Mouse (Mus musculus): Measurements from ENCODE around the gene Csnk1d. TPM values are rescaled to one million over a fixed set of nuclear protein-coding genes. Genes with fewer than 3 reads are reported as not detected.
A peak's percentile ranks its signal among the peaks of the same experiment; 100 is the strongest.

Gene Csnk1d
- polyA plus RNA-seq, 1 experiment from 2014 or later, result 154 TPM

DNA sequence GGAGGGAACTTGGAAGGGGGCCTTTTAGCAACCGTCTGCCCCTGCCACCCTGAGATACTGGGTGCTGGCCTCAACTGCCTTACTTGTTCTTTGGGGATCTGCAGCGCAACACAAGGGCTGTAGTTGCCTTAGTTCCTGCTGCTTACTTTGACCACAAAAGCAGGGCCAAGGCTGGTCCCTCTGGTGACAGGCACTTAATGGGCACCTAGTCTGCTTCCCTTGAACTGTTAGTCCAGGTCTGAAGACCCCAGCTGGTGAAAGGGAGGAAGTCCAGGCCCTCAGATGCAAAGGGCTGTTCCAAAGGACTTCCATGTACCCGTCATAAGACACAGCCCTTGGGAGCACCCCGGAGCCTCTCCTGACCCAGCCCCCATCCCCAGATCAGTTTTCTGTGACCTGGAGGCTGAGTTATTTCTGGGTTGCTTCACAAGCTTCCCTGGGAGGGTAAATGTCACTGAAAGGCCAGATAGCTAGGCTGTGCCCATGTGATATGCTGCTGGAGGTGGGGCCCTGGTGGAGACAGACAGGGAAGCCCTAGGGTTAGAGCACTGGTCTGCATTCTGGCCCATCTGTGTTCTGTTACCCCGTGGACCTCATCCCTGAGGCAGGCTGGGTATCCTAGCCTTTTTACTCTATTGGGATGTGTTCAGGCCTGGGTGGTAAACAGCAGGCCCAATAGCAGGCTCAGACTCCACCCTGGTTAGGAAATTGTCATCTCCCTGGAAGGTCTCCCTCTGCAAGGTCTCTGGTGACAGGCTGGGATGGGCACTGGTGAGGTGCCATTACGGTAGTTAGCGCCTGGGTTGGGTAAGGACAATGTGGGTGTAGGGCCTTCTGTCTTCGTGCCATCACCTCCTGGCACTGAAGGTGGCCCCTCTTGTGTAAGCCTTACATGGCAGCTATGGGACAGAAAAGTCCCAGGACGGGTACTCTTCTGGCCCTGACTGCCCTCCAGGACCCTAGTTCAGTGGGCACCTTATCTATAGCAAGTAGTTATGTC is 39.1 kb downstream of the Csnk1d start:
- no peak overlapping the region for H3K9ac ChIP-seq (replicated peaks)
- peak overlapping the region; percentile 83 for H3K4me2 ChIP-seq
- peaks cover 45% of the 10 kb centered on the region for H3K4me1 ChIP-seq (replicated peaks)
- ATAC-seq (ENCODE audit: insufficient number of reproducible peaks, insufficient read depth, low FRiP score, low TSS enrichment, low read depth), result no peak
- peak overlapping the region; percentile 56 for H3K4me3 ChIP-seq (replicated peaks)
- no peaks in the 10 kb centered on the region for H3K9me3 ChIP-seq
- H3K27me3 ChIP-seq, result peaks cover 18% of the 10 kb centered on the region
- WGBS, result 82% methylated on average over 9 of the region's 9 CpGs
- H3K36me3 ChIP-seq, result peaks cover 33% of the 10 kb centered on the region
- H3K27ac ChIP-seq, result no peak overlapping the region

DNA sequence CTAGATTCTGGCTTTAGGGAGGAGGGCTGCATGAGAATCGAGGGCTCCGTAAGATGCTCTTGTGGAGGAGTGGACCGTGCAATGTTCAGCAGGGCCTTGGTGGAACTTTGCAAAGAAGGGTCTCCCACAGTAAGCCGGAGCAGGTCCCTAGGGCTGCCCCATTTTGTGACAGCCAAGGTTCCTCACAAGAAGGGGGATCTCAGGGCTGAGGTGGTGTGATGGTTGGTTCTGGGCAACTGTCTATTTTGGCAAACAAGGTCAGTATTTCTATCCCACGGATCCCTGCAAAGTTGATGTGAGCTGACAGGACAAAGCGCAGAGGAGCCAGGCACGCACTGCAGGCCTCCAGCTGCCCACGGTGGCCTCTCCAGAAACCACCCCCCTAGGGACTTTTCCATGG is 39.9 kb downstream of the Csnk1d start:
- Histone ChIP-seq H3K4me2 (peak overlapping the region; percentile 83), H3K9ac (replicated peaks) (peak overlapping the region; percentile 79), H3K27ac (peak overlapping the region; percentile 66), H3K4me1 (replicated peaks) (peaks cover 45% of the 10 kb centered on the region), H3K9me3 (no peaks in the 10 kb centered on the region), H3K27me3 (peaks cover 18% of the 10 kb centered on the region), H3K36me3 (peaks cover 25% of the 10 kb centered on the region), H3K4me3 (replicated peaks) (peak overlapping the region; percentile 56)
- no peak for ATAC-seq (ENCODE audit: insufficient number of reproducible peaks, insufficient read depth, low FRiP score, low TSS enrichment, low read depth)
- WGBS, result 40% methylated on average over 8 of the region's 8 CpGs

DNA sequence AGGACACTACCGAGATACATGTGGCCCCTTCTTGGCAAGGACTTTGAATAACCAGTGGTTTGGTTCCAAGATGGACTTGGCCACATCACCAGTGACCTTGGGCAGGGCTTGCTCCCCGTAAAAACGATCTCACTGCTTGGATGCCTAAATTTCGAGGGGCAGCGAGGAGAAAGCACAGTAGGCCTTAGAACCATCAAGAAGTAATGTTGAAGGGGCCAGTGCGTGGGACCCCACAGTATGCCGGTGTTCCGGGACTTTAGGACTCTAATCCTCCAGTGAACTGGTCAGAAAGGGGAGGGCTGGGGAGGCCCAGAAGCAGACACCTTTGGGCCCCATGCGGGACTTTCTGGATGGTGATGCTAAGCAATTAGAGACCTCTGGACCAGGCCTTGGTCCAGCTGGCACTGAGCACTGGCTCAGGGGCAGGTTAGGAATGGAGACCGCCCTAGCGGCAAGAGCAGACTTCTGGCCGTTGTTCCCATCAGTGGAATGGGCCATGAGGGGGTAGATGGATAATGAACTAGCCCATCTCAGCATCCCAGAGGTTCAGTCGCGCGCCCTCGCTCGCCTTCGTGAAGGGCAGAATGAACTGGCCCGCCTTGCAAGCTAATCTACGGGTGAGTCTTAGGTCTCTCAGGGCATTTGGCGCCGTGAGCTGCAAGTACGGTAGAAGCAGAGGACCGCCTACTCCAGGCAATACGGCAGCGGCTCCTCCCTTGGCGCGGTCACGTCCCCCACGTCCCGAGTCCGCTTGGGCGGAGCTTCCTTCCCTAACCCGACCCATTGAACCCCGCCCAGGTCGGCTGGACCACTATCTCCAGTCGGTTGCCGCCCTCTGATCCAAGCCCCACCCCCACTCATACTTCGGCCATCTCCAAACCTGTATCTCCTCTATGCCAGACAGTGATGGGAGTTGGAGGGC is 40.6 kb downstream of the Csnk1d start:
- Histone ChIP-seq H3K4me3 (replicated peaks) (peak overlapping the region; percentile 56), H3K4me1 (replicated peaks) (peaks cover 45% of the 10 kb centered on the region), H3K9ac (replicated peaks) (peak overlapping the region; percentile 79), H3K27me3 (peaks cover 21% of the 10 kb centered on the region), H3K4me2 (peak overlapping the region; percentile 83), H3K36me3 (peaks cover 18% of the 10 kb centered on the region), H3K9me3 (no peaks in the 10 kb centered on the region), H3K27ac (peak overlapping the region; percentile 72)
- 2% methylated on average over 39 of the region's 39 CpGs for WGBS
- ATAC-seq (ENCODE audit: insufficient number of reproducible peaks, insufficient read depth, low FRiP score, low TSS enrichment, low read depth), result peak; percentile 69

DNA sequence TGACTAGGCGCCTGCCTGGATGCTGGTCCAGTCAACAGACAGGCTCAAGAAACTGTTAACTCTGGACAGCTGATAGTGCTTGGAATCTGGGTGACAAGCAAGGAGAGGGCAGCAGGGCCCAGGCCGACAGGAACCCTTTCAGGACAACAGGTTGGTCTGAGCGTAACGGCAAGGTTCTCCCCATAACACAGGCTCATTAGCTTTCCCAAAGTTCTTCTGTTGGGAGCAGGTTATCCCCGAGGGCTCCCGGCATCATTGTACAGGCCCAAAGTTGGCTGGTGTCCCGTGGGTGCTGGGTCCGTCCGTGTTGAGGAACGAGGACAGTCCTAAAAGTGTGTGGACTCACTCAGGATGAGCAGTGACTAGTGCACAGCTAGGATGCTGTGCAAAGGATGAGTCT is 41.3 kb downstream of the Csnk1d start:
- peak overlapping the region; percentile 83 for H3K4me2 ChIP-seq
- peaks cover 21% of the 10 kb centered on the region for H3K27me3 ChIP-seq
- H3K9ac ChIP-seq (replicated peaks), result peak overlapping the region; percentile 79
- WGBS, result 8% methylated on average over 10 of the region's 10 CpGs
- H3K9me3 ChIP-seq, result no peaks in the 10 kb centered on the region
- peaks cover 45% of the 10 kb centered on the region for H3K4me1 ChIP-seq (replicated peaks)
- H3K4me3 ChIP-seq (replicated peaks), result peak overlapping the region; percentile 56
- H3K36me3 ChIP-seq, result peaks cover 12% of the 10 kb centered on the region; the same call in 1 of the 2 replicates
- no peak for ATAC-seq (ENCODE audit: insufficient number of reproducible peaks, insufficient read depth, low FRiP score, low TSS enrichment, low read depth)
- peak overlapping the region; percentile 72; the same call in 1 of the 2 replicates for H3K27ac ChIP-seq

DNA sequence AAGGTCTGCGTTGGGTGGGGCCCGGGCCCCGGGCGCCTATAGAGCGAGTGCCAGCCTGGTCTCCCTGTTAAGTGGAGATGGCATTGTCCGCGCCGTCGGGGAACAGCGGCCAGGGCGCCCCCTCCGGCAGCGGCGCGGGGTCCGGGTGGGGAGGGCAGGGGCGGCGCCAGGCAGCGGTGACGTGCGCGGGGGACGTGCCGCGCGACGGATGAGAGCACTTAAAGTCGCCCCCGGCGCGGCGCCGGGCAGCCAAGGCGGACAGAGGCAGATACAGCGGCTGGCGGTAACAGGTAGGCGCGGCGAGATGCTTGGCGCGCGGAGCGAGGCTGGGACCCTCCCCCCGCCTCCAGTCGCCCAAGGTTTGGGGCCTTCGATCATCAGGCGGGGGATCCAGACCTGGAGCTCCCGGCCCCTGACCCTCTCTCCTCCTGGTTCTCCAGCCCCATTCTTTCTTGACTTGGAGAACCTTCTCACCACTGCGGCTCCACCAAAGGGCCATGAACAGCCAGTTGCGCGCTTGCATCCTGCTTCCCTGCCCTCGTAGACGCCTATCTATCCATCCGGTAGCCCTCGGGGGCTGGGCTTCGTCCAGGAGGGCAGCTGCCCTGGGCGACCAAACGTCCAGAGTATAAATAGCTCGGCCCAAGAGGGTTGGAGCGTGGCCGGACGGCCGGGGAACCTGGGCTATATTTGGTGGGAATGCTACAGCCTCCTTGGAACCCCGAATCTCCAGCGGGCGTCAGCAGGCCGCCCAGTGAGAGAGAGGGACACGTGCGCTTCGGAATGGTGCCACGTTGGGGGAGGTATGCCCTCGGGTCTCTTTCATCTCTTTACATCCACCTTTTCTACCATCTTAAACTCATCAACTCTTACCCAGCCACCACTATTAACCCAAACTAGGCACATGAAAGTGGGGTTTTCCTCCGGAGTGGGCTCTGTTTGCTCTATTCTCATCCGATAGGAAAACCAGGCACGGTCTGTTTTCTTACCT is 42.0 kb downstream of the Csnk1d start:
- H3K9me3 ChIP-seq, result no peaks in the 10 kb centered on the region
- peaks cover 45% of the 10 kb centered on the region for H3K4me1 ChIP-seq (replicated peaks)
- WGBS, result under 1% methylated on average over 73 of the region's 75 CpGs
- H3K27me3 ChIP-seq, result peaks cover 21% of the 10 kb centered on the region
- H3K4me2 ChIP-seq, result peak overlapping the region; percentile 83
- H3K9ac ChIP-seq (replicated peaks), result peak overlapping the region; percentile 79
- 0 out of 2 replicates have a peak, but pooled peaks have one; percentile 0 for ATAC-seq (ENCODE audit: insufficient number of reproducible peaks, insufficient read depth, low FRiP score, low TSS enrichment, low read depth)
- peak overlapping the region; percentile 72 for H3K27ac ChIP-seq
- peak overlapping the region; percentile 56 for H3K4me3 ChIP-seq (replicated peaks)
- H3K36me3 ChIP-seq, result peaks cover 6% of the 10 kb centered on the region; the same call in 1 of the 2 replicates

DNA sequence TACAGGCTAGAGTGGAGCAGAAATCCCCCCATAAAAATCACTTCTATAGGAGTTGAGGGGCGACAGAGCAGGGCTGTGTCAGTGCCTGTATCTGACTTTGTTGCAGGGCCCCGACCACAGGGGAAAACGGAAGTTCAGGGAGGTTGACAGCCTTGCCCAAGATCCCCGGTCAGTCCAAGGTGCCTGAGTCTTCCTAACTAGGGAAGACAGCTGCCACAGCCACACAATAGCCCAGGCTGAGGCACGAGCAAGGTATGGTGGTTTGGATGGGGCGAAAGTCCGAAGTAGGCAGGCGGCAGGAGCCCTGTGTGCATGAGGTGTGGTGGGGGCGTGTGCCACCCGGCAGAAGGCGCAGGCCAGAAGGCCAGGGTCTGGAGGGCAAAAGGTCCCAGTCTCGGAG is 42.8 kb downstream of the Csnk1d start, which contains the start of gene Slc16a3:
TSS of gene Slc16a3 (plus strand) at position 153 of the 400 bp plus-strand sequence.
- Histone ChIP-seq H3K4me2 (peak within 1 kb of the TSS; percentile 83), H3K4me1 (replicated peaks) (peaks cover 45% of the 10 kb centered on the region), H3K27me3 (peaks cover 28% of the 10 kb centered on the region), H3K27ac (peak within 1 kb of the TSS; percentile 72), H3K4me3 (replicated peaks) (peak within 1 kb of the TSS; percentile 56), H3K9me3 (no peaks in the 10 kb centered on the region), H3K9ac (replicated peaks) (peak within 1 kb of the TSS; percentile 79), H3K36me3 (no peaks in the 10 kb centered on the region)
- ATAC-seq (ENCODE audit: insufficient number of reproducible peaks, insufficient read depth, low FRiP score, low TSS enrichment, low read depth), result peak; percentile 3; the same call in 1 of the 2 replicates
- 25% methylated on average over 12 of the region's 12 CpGs for WGBS

DNA sequence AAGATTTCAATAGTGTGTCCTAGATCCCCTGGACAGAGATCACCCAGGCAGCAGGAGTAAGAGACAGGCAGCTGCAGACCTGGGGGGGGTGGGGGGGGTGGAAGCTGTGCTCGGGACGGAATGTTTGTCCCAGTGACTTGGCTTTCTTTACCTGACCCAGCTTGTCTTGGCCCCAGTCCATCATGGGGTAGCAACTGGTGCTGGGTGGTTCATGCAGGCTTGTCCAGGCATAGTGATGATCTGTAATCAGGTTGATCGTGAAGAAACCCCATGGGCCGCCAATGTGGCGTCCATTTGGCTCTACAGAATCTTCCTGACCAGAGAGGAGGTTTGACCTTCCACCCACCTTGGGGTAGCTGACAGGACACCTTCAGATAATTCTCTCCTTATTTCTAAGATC is 45.2 kb downstream of the Csnk1d start:
- Histone ChIP-seq H3K4me2 (no peak overlapping the region), H3K4me3 (replicated peaks) (no peak overlapping the region), H3K9me3 (no peaks in the 10 kb centered on the region), H3K27me3 (peaks cover 29% of the 10 kb centered on the region), H3K9ac (replicated peaks) (no peak overlapping the region), H3K4me1 (replicated peaks) (peaks cover 31% of the 10 kb centered on the region), H3K36me3 (no peaks in the 10 kb centered on the region), H3K27ac (no peak overlapping the region)
- WGBS, result 85% methylated on average over 5 of the region's 5 CpGs
- ATAC-seq (ENCODE audit: insufficient number of reproducible peaks, insufficient read depth, low FRiP score, low TSS enrichment, low read depth), result no peak

DNA sequence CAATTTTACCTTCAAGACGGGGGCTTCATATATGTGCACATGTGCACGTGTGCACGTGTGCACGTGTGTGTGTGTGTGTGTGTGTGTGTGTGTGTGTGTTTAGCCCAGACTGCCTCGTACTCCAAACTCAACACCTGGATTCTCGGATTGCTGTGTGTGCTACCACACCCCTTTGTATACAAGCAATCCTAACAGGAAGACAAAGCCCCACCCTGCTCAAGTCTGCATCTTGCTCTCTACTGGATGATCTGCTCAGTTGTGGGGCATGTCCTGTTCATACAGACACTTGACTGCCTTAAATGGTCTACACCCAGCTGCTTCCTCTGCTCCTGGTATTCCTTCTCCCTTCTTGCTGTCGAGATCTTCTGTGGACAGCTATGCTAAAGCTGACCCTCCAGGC is 45.9 kb downstream of the Csnk1d start:
- H3K4me1 ChIP-seq (replicated peaks), result peaks cover 26% of the 10 kb centered on the region
- no peak for ATAC-seq (ENCODE audit: insufficient number of reproducible peaks, insufficient read depth, low FRiP score, low TSS enrichment, low read depth)
- H3K4me3 ChIP-seq (replicated peaks), result no peak overlapping the region
- no peaks in the 10 kb centered on the region for H3K36me3 ChIP-seq
- no peak overlapping the region for H3K9ac ChIP-seq (replicated peaks)
- no peak overlapping the region for H3K4me2 ChIP-seq
- peaks cover 30% of the 10 kb centered on the region for H3K27me3 ChIP-seq
- 81% methylated on average over 7 of the region's 7 CpGs for WGBS
- no peaks in the 10 kb centered on the region for H3K9me3 ChIP-seq
- no peak overlapping the region for H3K27ac ChIP-seq

DNA sequence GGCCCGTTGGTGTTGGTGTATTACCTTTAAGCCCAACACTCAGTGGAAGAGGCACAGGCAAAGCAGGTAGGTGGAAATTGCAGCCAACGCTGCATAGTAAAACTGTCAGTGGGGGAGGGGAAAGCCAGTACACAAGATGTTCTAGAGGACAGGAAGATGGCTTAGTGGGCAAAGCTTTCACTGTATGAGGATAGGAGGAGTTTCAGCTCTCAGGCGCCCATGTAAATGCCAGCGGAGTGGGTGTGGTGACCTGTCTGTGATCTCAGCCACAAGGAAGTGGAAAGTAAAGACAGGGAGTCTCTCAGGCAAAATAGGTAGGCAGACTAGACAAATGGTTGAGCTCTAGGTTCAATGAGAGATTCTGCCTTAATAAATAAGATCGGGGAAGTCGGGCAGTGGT is 50.2 kb downstream of the Csnk1d start:
- H3K27ac ChIP-seq, result no peak overlapping the region
- H3K4me2 ChIP-seq, result no peak overlapping the region
- WGBS, result 85% methylated on average over 6 of the region's 6 CpGs

DNA sequence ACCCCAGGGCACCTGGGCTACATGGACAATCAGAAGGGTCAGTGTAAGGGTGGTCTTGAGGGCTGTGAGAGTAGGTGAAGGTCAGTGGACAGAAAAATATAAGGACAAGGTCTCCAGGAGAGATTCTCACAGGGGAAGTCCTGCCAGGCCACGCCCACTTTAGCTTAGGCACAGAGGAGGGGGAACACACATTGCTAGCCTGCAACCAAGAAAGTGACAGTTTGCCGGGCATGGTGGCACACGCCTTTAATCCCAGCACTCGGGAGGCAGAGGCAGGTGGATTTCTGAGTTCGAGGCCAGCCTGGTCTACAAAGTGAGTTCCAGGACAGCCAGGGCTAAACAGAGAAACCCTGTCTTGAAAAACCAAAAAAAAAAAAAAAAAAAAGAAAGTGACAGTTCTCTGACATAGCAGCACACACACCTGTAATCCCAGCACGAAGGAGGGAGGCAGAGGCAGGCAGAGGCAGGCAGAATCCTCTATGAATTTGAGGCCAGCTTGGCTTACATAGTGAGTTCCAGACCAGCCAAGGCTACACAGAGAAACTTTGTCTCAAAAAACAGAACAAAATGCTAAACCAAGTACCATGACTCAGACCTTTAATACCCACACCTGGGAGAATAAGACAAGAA is 51.3 kb downstream of the Csnk1d start:
- Histone ChIP-seq H3K9ac (replicated peaks) (no peak overlapping the region), H3K27ac (no peak overlapping the region), H3K36me3 (no peaks in the 10 kb centered on the region), H3K4me3 (replicated peaks) (no peak overlapping the region), H3K4me1 (replicated peaks) (no peaks in the 10 kb centered on the region), H3K4me2 (no peak overlapping the region), H3K9me3 (no peaks in the 10 kb centered on the region), H3K27me3 (peaks cover 13% of the 10 kb centered on the region)
- no peak for ATAC-seq (ENCODE audit: insufficient number of reproducible peaks, insufficient read depth, low FRiP score, low TSS enrichment, low read depth)
- WGBS, result 52% methylated on average over 6 of the region's 6 CpGs

More for the DNA sequence above, 50.2 kb downstream of the Csnk1d start:
- Histone ChIP-seq H3K4me1 (replicated peaks) (no peaks in the 10 kb centered on the region), H3K4me3 (replicated peaks) (no peak overlapping the region), H3K9ac (replicated peaks) (no peak overlapping the region), H3K36me3 (no peaks in the 10 kb centered on the region), H3K9me3 (no peaks in the 10 kb centered on the region), H3K27me3 (peaks cover 13% of the 10 kb centered on the region)
- no peak for ATAC-seq (ENCODE audit: insufficient number of reproducible peaks, insufficient read depth, low FRiP score, low TSS enrichment, low read depth)

Data from limb, embryonic 12.5 days (tissue).